Mouse (Mus musculus): ENCODE measurements around the gene Hnrnpd. TPM values are rescaled to one million over a fixed set of nuclear protein-coding genes. Genes with fewer than 3 reads are reported as not detected.

The Hnrnpd gene
- polyA plus RNA-seq, 2 experiments = 64.4 to 157 TPM

- H3K27me3 ChIP-seq (ENCODE audit: control insufficient read depth, insufficient read depth, low read length) = no peaks in the 10 kb centered on the region
- H3K4me3 ChIP-seq (ENCODE audit: insufficient read depth in 1 of 2, low read depth in 2 of 2, low read length in 2 of 2) = no peak overlapping the region
- H3K36me3 ChIP-seq (replicated peaks; ENCODE audit: control insufficient read depth, insufficient read depth, low read depth) = no peaks in the 10 kb centered on the region
- no peak overlapping the region for H3K4me2 ChIP-seq (ENCODE audit: low read depth)
- 70% methylated on average over 4 of the region's 4 CpGs for WGBS (ENCODE audit: insufficient replicate concordance)
- DNase-seq (ENCODE audit: low read depth in 3 of 3, low spot score in 3 of 3) (no peak), ATAC-seq (ENCODE audit: insufficient read depth) (no peak)
- no peak overlapping the region for H3K9ac ChIP-seq (replicated peaks)
- H3K27ac ChIP-seq = no peak overlapping the region
- peaks cover 17 to 24% of the 10 kb centered on the region in 2 experiments for H3K4me1 ChIP-seq (replicated peaks; ENCODE audit: control insufficient read depth in 2 of 2, insufficient read depth in 2 of 2, low read length in 1 of 2)
- TF ChIP-seq EP300 (IDR thresholded peaks at IDR 0.05; ENCODE audit: low read depth) = no peak
- TF ChIP-seq CTCF (IDR thresholded peaks at IDR 0.05; ENCODE audit: low read depth) = no peak
- H3K9me3 ChIP-seq (ENCODE audit: control insufficient read depth, low read length) = no peaks in the 10 kb centered on the region
Measured at GRCm38 (mm10) chr5:100003895-100004294, 25.2 kb upstream of the Hnrnpd start.

- Histone ChIP-seq H3K4me3 (ENCODE audit: insufficient read depth in 1 of 2, low read depth in 2 of 2, low read length in 2 of 2) (no peak overlapping the region), H3K4me1 (replicated peaks; ENCODE audit: control insufficient read depth in 2 of 2, insufficient read depth in 2 of 2, low read length in 1 of 2) (peaks cover 4 to 10% of the 10 kb centered on the region in 2 experiments), H3K27ac (no peak overlapping the region), H3K36me3 (replicated peaks; ENCODE audit: control insufficient read depth, insufficient read depth, low read depth) (no peaks in the 10 kb centered on the region), H3K9me3 (ENCODE audit: control insufficient read depth, low read length) (no peaks in the 10 kb centered on the region), H3K4me2 (ENCODE audit: low read depth) (no peak overlapping the region), H3K27me3 (ENCODE audit: control insufficient read depth, insufficient read depth, low read length) (no peaks in the 10 kb centered on the region), H3K9ac (replicated peaks) (no peak overlapping the region)
- 42% methylated on average over 8 of the region's 8 CpGs for WGBS (ENCODE audit: insufficient replicate concordance)
- ATAC-seq (ENCODE audit: insufficient read depth) (no peak), DNase-seq (ENCODE audit: low read depth in 3 of 3, low spot score in 3 of 3) (no peak)
- TF ChIP-seq EP300 (IDR thresholded peaks at IDR 0.05; ENCODE audit: low read depth) (no peak), CTCF (IDR thresholded peaks at IDR 0.05; ENCODE audit: low read depth) (no peak)
Measured at GRCm38 (mm10) chr5:100000500-100000899, 21.8 kb upstream of the Hnrnpd start.

- no peak overlapping the region for H3K4me2 ChIP-seq (ENCODE audit: low read depth)
- DNase-seq (ENCODE audit: low read depth in 3 of 3, low spot score in 3 of 3) = no peak
- H3K27ac ChIP-seq = no peak overlapping the region
- ATAC-seq (ENCODE audit: insufficient read depth) = no peak
- peaks cover 0 to 5% of the 10 kb centered on the region in 2 experiments; a peak in 3 of 4 replicates for H3K4me1 ChIP-seq (replicated peaks; ENCODE audit: control insufficient read depth in 2 of 2, insufficient read depth in 2 of 2, low read length in 1 of 2)
- no peak for TF ChIP-seq EP300 (IDR thresholded peaks at IDR 0.05; ENCODE audit: low read depth)
- no peak overlapping the region for H3K4me3 ChIP-seq (ENCODE audit: insufficient read depth in 1 of 2, low read depth in 2 of 2, low read length in 2 of 2)
- no peaks in the 10 kb centered on the region for H3K9me3 ChIP-seq (ENCODE audit: control insufficient read depth, low read length)
- WGBS (ENCODE audit: insufficient replicate concordance) = 60% methylated on average over 7 of the region's 7 CpGs
- no peaks in the 10 kb centered on the region for H3K27me3 ChIP-seq (ENCODE audit: control insufficient read depth, insufficient read depth, low read length)
- H3K9ac ChIP-seq (replicated peaks) = no peak overlapping the region
- H3K36me3 ChIP-seq (replicated peaks; ENCODE audit: control insufficient read depth, insufficient read depth, low read depth) = no peaks in the 10 kb centered on the region
Measured at GRCm38 (mm10) chr5:100000048-100000447, 21.3 kb upstream of the Hnrnpd start.

- Histone ChIP-seq H3K9me3 (ENCODE audit: control insufficient read depth, low read length) (no peaks in the 10 kb centered on the region), H3K27ac (no peak overlapping the region), H3K4me3 (ENCODE audit: insufficient read depth in 1 of 2, low read depth in 2 of 2, low read length in 2 of 2) (no peak overlapping the region), H3K4me2 (ENCODE audit: low read depth) (peak overlapping the region; percentile 18; the same call in 1 of the 2 replicates), H3K4me1 (replicated peaks; ENCODE audit: control insufficient read depth in 2 of 2, insufficient read depth in 2 of 2, low read length in 1 of 2) (peaks cover 0 to 3% of the 10 kb centered on the region in 2 experiments; a peak in 1 of 4 replicates), H3K9ac (replicated peaks) (no peak overlapping the region), H3K36me3 (replicated peaks; ENCODE audit: control insufficient read depth, insufficient read depth, low read depth) (no peaks in the 10 kb centered on the region), H3K27me3 (ENCODE audit: control insufficient read depth, insufficient read depth, low read length) (no peaks in the 10 kb centered on the region)
- DNase-seq (ENCODE audit: low read depth in 3 of 3, low spot score in 3 of 3) (no peak), ATAC-seq (ENCODE audit: insufficient read depth) (peak; percentile 47; the same call in 1 of the 2 replicates)
- WGBS (ENCODE audit: insufficient replicate concordance) = 74% methylated on average over 3 of the region's 3 CpGs
- no peak for TF ChIP-seq CTCF (IDR thresholded peaks at IDR 0.05; ENCODE audit: low read depth)
Measured at GRCm38 (mm10) chr5:99994680-99995079, 15.9 kb upstream of the Hnrnpd start.

- TF ChIP-seq CTCF (IDR thresholded peaks at IDR 0.05; ENCODE audit: low read depth) (no peak), EP300 (IDR thresholded peaks at IDR 0.05; ENCODE audit: low read depth) (no peak)
- H3K4me2 ChIP-seq (ENCODE audit: low read depth) = peak overlapping the region; percentile 18; the same call in 1 of the 2 replicates
- no peaks in the 10 kb centered on the region for H3K9me3 ChIP-seq (ENCODE audit: control insufficient read depth, low read length)
- WGBS (ENCODE audit: insufficient replicate concordance) = 53% methylated on average over 3 of the region's 3 CpGs
- H3K4me1 ChIP-seq (replicated peaks; ENCODE audit: control insufficient read depth in 2 of 2, insufficient read depth in 2 of 2, low read length in 1 of 2) = peaks cover 0 to 3% of the 10 kb centered on the region in 2 experiments; a peak in 1 of 4 replicates
- ATAC-seq (ENCODE audit: insufficient read depth) = peak; percentile 66
- H3K27me3 ChIP-seq (ENCODE audit: control insufficient read depth, insufficient read depth, low read length) = no peaks in the 10 kb centered on the region
- H3K4me3 ChIP-seq (ENCODE audit: insufficient read depth in 1 of 2, low read depth in 2 of 2, low read length in 2 of 2) = no peak overlapping the region
- no peak overlapping the region for H3K27ac ChIP-seq
- H3K9ac ChIP-seq (replicated peaks) = no peak overlapping the region
- H3K36me3 ChIP-seq (replicated peaks; ENCODE audit: control insufficient read depth, insufficient read depth, low read depth) = no peaks in the 10 kb centered on the region
- DNase-seq (ENCODE audit: low read depth in 3 of 3, low spot score in 3 of 3) = no peak
Measured at GRCm38 (mm10) chr5:99994166-99994565, 15.4 kb upstream of the Hnrnpd start.
